Mouse (Mus musculus) ES-E14 (cell line): ENCODE results near the gene Tmcc1.

Source experiments
- CHD2 ChIP-seq: IDR thresholded peaks from 2 replicates; pipeline ENCODE4 v1.6.1; 2014; ENCODE audit warnings: mild to moderate bottlenecking, low read depth, low read length, inconsistent platforms
- HCFC1 ChIP-seq: IDR thresholded peaks from 2 replicates; pipeline ENCODE4 v1.6.1; 2012; ENCODE audit warnings: low read length, inconsistent platforms, borderline replicate concordance; ENCODE audit not compliant: insufficient read depth
- ZC3H11A ChIP-seq: IDR thresholded peaks from 2 replicates; pipeline ENCODE4 v1.6.1; 2012; ENCODE audit warnings: low read depth, mild to moderate bottlenecking, inconsistent platforms, low read length, borderline replicate concordance

DNA sequence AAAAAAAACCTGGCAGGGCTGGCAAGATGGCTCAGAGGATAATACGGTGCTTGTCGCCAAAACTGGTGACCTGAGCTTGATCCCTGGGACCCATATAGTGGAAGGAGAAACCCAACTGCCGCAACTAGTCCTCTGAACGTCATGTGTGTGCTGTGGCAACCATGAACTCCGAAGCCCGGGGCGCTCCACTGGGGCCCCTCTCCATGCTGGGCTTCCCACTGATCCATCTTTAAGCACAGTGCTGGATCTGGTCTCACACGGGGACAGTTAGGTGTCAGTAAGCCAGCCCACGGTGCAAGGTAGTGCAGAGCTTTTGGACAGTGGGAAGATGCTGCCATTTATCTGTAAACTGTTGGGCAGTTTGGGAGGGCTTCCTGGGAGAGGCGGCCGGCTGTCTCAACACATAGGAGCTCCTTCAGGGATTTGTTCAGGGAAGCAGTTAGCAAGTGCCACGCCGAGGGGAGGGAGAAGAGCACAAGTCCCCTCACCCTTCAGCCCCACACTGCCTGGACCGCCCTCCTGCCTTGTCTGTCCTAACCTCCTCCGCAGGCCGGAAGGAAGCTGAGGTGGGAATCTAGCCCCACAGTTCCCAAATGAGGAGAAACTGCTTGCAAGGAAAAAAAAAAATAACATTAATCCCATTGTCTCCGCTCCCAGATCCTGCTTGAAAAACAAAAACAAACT is 187.9 kb downstream of the Tmcc1 start:
- no peak for TF ChIP-seq HCFC1
- no peak for TF ChIP-seq ZC3H11A
- no peak for TF ChIP-seq CHD2
